Mouse (Mus musculus) liver, adult 2 months (tissue): ENCODE measurements around the gene Pml.

Experiments used
- CTCF ChIP-seq: fragments of 200-500 bp; IDR thresholded peaks from 2 replicates; pipeline ENCODE4 v1.5.1; 2011; ENCODE audit warnings: low read depth, low read length, control low read depth
- POLR2A ChIP-seq: fragments of 200-500 bp; IDR thresholded peaks from 2 replicates; pipeline ENCODE4 v1.6.1; 2011; ENCODE audit warnings: low read length, control low read depth; ENCODE audit not compliant: insufficient read depth; ENCODE audit errors: extremely low read depth

DNA sequence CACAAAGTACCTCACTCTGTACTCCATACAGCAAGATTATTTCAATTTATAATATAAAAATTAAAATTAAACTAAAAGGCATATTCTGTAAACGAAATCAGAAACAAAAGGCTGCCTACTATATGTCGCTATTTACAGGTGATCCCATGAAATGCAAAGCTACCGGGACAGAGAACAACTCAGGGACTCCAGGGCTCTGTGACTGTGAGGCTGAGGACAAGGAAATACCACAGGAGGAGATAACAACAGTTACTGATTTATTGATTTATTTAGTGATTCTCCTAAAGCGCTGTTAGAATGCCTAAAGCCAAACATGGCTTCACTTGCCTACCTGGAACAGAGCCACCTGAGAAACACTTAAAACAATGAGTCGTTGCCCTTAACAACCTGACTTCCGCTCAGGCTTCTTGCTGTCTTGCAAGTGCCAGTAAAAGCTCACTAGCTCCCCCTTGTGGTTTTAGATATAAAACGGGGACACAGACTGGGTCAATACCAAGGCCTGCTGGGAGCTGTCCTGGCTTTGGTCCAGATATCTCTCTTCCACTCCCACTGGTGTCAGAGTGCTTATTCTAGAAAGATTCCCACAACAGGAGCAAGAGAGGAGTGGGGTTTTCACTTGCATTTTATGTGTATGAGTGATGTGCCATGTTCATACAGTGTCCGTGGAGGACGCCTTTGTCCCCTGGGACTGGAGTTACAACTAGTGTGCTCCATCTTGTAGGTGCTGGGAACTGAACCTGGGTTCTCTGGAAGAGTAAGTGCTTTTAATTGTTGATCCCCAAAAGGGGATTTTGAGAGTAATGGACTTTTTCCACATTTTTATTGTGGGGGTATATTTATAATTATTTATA is 30.9 kb upstream of the Pml start:
- no peak for TF ChIP-seq POLR2A
- peak; percentile 52 for TF ChIP-seq CTCF
